Mouse (Mus musculus) testis, postnatal 14 days (tissue): Measurements from ENCODE around the gene Ncoa1.

Experiments used
- DNase-seq: peaks from one replicate; pipeline ENCODE4 v3.0.0; 2021; ENCODE audit warnings: low spot score

Ncoa1 gene

DNA sequence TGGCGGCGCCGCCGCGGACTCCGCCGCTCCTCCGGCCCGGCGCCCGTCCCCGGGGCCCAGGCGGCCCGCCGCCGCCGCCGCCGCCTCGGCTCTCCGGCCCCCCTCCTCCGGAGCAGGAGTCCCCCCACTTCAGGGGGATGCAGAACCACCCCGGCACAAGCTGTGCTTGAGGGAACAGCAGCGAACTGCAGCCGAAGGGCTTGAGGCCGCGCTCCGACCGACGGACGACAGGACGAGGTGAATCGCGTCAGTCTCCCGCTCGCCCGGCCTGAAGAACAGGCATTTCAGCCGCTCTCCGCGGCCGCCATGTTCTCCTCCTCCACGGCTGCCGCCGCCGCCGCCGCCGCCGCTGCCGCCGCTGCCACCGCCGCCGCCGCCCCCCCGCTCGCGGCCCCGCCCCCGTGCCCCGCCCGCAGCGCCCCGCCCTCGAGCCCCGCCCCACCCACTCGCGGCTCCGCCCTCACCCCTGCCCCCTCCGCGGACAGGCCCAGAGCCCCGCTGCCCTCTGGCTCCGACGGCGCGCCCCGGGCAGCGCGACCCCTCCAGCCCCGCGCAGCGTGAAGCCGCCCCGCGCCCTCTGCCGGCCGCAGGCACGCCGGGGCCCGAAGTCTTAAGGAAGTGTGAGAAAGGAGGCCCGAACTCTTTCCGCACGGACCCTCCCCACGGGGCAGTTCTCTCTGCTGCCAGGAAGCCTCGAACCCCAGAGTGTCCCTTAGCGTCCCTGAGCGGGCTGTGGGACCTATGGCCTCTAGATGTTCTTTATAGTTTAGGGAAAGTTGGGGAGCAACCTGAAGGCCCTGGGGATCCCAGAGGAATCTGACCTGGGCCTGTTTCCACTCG is at the start of gene Ncoa1:
TSS of gene Ncoa1 (minus strand) at position 351 of the 840 bp plus-strand sequence.
- peak; percentile 81 for DNase-seq

DNA sequence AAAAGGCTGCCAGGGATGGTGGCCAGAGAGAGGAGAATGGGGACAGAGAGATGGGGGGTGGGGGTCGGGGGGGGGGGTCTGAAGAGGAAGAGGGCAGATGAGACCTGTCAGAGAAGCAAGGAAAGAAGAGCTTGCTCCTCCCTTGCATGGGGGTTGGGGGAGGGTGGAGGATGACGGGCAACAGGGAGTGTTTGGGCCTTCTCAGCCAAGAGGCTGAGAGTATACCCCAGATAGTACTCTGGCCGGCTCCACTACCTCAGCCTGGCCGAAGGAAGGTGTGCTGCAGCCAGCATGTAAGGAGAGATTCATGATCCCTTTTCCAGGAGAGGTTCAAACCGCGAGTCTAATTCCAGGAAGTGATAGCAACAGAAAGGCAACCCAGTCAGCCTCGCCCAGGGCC is 47.6 kb upstream of the Ncoa1 start:
- DNase-seq = no peak

DNA sequence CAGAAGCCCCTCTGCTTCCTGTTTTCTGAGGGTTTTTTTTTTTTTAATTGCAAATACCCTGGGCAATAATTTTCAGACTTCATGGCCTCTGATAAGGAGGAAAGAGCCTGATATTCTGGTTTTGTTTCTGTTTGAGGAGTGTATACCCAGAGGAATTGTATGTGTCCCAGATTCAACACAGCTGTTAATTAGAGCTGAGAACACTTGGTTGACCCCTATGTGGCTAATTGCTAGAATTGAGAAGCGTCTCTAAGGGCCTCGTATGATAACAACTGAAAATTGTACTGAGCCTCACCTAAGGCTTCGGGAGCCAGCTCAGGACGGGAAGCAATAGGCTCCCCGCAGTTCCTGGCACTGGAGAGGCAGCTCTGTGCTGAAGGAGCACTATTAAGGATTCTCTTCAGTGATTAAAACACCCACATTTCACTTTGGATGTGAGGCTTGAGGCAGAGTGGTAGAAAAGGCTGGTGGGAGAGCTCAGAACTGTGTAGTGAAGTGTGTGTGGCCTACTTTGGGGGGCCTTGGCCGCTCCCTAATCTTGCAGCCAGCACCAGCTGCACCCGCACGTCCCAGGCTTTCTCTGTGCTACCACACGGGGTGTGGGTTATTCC is 46.8 kb upstream of the Ncoa1 start:
- DNase-seq = no peak

DNA sequence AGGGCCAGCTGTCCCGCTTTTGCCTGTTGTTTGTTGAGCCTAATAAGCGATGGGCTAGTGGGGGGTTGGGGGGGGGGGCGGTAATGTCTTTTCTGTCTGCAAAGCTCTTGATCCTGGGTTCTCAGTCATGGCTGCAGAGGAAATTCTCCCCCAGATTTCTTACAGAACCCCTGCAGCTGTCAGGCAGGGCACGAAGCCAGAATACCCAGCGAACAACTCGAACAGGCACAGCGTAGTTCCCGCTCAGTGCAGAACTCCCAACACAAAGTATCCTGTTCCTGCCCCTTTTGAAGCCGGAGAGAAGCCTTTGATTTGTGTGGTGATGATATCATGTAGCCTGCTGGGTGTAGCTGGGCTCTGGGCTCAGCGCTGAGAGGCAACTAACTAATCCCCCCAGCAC is 46.2 kb upstream of the Ncoa1 start:
- DNase-seq = peak; percentile 54

DNA sequence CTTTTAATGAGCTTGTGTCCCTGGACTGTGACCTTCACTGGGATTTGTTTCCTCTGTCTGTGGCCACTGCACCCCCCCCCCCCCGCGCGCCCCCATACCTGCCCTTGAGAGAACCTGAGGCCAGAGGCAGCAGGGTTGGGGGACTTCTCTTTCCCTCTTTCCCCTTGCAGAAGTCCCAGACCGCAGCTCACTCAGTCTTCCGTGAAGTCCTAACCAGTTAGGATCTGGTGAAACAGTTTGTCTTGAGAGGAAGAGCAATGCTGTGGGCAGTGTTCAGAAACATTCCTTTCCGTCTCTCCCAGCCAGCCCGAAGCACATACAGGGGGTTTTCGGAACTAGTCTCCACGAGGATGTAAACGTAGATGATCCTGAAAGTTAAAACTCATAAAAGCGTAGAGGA is 42.0 kb upstream of the Ncoa1 start:
- no peak for DNase-seq

DNA sequence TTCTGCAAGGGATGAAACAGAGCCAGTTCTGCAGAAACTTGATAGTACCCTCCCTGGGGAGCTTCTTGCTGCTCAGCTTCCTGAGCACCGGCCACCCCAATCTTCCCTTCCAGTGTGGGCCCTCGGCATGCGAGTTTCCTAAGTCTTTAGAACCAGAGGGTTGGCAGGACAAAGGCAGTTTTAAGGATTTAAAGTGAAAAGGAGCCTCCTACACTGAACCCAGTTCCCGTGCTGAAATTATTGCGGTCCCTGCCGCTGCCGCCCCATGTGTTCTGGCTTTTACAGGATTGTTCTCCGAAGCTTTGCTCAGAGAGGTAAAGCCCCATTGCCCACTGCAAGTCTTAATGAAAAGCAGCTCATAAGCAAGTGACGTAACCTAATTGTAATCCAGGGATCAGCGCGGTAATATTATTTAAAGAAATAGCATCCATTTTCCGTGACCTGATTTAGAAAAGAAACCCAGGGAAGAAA is 32.6 kb upstream of the Ncoa1 start:
- DNase-seq = no peak

DNA sequence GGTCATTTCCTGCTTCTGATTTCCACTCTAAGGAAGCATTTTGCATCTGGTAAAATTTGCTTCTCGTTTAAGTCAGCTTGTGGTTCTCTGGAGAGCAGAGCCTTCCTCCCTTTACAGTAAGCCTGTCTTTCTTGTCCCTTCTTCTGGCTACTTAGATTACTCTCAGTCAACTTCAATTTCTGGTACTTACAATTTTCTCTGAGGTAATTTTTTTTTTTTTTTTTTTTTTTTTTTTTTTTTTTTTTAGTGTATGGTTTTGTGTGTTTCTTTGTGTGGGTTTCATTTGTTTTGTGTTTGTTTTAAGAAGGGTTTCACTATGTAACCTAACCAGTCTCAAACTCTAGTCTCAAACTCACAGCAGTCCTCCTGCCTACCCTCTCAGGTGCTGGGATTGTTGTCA is 31.2 kb upstream of the Ncoa1 start:
- DNase-seq = no peak

DNA sequence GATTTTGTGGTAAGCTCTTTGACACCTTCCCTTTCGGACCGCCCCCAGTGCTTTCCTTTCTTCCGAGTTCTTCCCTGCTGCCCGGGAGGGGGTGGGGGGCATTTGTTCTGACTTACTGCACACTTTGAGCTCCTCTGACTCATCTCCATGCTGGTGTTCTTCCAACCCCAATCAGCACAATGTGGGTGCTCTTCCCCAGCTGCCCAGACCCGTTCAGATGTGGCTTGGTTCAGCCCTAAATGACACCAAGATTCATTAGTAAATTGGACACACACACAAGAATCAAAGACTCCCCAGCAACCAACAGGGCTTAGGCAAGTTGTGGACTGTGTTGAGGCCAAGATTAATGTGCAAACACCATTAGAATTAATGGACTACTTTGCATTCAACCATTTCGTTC is 30.5 kb upstream of the Ncoa1 start:
- DNase-seq = no peak

DNA sequence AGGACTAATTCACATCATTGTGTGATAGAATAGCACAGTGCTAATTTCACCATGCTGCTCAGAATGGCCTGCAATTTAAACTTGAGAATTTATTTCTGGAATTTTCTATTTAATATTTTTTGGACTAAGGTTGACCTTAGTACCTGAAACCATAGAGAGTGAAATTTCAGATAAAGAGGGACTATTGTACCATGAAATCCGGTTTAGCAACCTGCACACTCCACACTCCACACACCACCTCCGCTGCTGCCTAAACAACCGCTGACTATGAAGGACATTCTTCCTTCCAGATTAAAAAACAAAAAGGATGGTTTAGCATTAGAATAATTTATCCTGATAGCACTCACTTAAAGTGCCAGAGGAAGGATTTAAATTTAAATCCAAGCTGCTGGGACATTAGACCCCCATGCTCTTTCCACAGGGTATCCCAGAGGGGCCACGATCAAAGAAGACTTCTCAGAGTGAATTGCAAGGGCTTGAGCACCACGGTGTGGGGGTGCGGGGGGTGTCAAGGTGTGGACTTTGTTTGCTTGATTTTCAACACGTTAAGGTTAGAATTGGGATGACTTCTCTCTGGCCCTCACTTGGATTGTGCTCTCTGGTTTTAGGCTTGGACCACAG is 29.9 kb upstream of the Ncoa1 start:
- DNase-seq = no peak

DNA sequence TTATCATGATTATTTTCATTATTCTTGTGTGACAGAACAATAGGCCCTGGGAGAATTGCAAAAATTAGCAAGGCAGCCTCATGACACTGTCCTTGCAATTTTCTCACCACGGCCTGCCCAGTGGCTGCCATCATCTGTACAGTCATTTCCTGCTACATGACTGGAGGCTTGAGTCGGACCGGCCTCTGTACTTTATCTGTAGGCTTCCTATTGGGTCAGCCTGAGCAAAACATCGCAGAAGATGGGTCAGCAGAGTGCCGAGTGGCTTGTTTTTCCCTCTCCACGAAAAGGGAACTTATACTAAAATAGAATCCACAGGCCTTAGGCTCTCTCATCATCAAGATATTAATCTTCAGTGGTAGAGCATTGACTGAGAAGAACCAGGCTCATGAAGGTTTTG is 28.3 kb upstream of the Ncoa1 start:
- DNase-seq = no peak

DNA sequence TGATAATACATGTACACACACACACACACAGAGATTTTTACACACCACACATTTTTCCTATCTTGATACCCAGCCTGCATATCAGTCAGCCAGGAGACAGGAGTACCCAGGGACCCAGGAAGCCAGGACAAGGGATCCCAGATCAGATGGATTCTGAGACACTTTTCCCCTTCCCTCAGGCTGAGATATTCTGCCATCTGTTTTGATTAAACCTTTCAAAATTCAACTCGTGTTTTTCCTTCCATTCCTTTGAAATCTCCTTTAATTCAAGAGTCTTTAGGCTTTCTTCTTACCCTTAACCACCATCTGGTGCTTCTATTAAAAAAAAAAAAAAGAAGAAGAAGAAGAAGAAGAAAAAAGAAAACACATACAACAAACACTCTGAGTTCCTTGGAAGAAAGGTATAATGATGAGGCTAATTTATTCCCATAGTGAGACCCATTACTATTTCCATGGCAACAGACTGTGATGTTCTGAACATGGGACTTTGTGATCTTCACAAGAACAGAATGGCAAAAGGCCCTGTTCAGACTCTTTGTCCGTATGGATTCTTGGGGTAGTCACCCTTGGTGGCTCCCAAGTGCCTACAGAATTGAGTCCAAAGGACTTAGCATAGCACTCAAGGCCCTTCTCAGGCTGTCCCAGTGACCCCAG is 26.8 kb upstream of the Ncoa1 start:
- no peak for DNase-seq

DNA sequence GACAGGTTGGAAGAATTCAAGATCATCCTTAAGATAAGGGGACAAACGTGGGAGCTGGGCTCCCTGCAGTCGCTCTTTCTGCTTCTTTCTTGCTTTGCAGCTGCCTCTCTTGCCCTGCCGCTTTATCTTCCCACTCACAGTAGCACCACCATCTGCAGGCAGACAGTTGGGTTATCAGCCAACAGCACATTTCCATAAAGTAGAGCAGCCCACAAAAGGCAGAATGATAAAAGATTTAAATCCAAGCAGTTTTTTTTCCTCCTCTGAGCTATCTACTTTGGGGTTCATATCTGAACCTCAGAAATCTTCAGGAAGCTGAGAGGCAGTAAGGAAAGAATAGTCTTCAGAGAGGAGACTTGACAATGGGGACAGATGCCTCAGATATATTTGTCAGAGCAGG is 24.9 kb upstream of the Ncoa1 start:
- no peak for DNase-seq

DNA sequence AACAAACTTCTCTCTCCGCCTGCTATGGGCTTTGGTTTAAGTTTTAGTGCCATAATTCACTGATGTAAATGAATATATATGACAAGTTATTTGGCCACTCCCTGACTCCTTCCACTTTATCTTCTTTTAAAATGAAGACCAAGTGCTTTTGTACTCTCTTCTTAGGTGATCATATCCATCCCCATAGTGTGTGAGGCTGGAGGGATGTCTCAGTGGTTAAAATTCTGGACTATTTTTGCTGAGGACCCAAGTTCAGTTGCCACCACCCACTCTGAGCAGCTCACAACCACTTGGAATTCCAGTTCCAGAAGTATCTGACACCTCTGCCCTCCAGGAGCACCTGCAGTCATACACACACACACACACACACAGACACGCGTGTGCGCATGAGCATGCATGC is 23.5 kb upstream of the Ncoa1 start:
- no peak for DNase-seq

DNA sequence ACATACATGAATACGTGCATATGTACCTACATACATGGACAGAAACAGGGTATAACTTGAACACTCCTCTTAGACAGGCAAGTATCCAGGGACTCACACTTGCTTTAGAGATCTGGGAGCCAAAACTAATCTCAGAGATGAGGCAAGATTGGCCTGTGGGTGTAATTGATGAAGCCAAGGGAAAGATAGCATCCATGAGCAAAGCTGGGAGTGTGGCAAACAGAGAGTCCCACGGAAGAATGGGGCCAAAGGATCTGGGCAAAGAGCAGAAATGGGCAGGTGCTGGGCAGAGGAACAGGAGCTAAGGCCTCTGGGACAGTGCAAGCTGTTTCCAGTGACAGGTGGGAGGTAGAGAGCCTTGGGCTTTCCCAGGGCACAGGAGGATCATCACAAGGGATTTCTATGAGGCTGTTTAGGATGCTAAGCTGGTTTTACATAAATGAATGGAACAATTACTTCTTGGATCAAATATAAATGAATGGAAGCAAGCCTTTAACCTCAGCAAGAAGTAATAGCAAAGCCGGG is 22.7 kb upstream of the Ncoa1 start:
- DNase-seq = no peak

DNA sequence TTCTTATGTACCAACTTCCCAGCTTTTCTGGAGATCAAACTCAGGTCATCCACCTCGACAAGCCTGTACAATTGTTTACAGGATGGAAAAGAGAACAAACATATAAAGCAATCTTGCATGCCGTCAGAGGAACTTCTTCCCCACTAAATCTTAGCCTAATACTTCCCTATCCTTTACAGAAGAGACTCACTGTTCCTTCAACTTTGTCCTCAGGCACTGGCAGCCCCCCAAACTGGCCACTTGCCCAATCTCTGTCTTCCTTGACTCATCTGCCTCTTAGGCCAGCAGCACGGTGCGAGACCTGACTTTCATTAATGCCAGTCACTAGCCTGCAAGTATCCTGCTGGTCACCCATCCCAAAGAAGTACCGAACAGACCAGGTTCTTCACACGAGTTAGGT is 11.4 kb upstream of the Ncoa1 start:
- peak; percentile 68 for DNase-seq

DNA sequence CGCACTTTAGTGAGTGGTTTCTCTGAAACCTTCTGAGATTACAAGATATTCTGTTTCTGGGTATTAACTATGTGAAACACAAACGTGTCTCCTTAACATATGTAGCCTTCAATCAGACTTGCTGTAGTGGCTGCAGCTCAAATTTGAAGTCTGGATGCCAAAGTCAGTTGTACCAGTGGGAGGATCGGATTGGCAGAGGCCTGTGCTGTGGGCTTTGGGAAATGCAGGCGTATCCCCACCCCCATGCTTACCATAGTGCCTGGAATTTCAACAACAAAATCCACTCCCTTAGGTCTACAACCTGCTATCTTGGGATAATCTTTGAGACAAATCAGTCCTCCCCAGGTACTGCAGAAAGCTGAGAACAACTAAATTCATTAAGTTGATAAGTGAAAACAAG is 6.4 kb upstream of the Ncoa1 start:
- no peak for DNase-seq

DNA sequence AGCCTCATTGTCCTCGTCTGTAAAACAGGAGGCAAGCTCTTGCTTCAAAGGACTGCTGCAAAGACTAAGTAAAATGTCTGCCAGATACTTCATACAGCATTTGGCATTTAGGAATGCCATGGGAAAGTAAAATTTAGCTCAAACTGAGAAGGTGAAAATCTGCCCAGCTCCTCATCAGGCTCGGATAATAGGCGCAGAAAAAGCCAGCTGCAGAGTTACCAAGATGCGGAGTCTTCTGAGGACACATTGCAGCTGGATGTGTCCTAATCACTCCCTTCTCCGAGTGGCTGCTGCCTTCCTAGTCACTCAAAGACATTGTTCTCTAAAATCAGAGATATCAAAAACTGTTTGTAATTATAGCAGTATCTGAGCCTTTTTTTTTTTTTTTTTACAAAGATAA is 4.7 kb upstream of the Ncoa1 start:
- DNase-seq = peak; percentile 26

DNA sequence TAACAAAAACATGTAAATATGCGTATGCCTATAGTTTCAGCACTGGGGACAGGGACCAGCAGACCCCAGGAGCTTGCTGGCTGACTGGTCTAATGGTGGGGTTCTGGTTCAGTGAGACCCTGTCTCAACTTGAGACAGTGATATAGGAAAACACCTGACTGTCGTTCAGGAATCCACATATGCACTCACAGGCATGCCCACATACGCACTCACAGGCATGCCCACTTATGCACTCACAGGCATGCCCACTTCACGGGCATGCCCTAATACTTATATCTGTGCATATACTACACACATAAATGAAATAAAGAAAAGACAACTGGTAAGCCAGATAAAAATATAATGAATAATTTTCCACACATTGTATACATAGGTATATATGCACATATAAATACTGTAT is 3.3 kb upstream of the Ncoa1 start:
- no peak for DNase-seq

DNA sequence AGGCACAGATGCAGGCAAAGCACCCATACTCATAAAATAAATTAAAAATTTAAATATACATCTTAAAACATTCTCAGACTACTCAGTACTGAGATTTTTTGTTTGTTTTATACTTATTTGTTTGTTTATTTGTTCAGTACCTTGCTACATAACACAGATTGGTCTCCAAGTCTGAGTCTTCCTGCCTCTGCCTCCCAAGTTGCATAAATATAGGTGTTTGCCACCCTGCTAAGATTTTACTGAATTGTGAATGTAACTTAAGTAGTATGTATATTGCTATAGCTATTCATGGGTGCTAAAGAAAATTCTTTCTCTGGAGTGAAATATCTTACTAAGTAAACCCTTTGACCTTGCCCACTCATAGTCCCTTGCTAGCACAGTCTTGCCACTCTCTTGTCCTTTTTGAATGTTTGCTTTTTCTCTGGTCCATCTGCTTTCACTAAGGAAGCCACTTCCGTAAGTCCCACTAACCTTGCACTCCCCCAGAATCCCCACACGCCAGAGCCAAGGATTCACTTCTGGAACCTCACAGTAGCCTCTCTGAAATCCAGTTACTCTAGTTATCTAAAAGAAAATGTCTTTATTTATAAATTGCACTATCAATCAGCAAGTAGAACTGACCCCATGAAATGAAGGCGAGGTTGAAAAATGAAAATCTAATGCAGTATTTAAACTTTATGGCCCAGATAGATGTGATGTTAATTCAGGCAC is 2.3 kb upstream of the Ncoa1 start:
- no peak for DNase-seq

DNA sequence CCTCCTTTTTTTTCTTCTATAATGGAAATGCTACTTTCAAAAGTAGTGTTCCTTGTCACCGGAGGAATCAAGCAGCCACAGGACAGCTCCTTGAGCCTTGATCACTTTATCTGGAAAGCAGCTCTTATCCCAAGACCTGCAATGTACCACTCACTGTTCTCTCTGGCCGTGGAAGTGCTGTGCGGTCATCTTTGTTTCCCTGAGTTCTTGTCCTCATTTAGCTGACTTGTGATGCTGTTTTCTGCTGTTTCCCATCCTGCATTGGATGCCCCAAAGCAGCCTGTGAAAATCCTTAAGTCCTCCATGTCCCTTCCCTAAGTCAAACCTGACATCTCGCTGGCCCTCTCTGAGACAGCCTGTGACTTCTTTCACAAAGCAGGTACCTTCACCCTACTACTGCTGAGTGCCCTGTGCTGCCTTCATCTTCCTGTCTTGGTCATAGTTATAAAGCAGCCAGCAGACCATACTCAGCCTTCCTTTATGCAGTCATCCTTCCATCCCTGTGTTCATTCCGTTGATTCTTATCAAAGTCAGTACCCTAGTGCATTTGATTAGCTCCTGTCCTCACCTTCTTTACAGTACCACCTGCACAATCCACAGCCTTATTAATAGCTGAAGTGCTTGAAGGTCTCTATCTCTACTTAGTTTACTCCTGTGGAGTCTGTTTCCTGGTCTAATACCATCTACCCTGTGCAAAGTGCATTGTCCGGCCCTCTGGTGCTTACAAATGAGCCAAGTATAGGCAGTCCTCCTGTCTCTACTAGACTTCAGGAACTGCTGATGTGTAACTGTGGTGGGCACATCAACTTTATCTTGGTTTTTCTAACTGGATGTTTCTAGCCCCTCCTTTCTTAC is 1.2 kb upstream of the Ncoa1 start:
- no peak for DNase-seq

DNA sequence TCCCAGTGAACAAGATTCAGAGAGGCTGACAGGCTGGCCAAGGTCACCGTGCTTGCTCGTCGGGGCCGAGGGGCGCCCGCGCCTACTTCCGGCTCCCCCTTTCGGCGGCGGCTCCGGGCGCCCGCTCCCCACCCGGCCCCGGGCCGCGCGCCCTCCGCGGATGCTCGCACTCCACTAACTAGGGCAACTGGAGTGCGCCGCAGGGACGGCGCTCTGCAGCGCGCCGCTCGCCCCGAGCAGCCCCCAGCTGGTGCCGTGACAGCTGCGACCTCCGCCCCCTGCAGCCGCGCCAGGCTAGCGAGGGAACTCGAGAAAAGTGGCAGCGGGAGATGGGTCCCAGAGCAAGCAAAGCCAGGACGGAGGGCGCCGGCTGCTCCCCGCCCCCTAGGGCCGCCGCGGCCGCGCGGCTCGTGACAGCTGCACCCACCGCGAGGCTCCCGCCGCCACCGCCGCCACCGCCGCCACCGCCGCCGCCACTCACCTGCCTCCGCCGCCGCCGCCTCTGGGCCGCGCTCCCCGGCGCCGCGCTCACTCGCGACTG is 621 bp downstream of the Ncoa1 start:
- peak; percentile 75 for DNase-seq
